Mouse (Mus musculus): Measurements from ENCODE around the gene Shd.
A peak's percentile ranks its signal among the peaks of the same experiment; 100 is the strongest.

Gene Shd

DNA sequence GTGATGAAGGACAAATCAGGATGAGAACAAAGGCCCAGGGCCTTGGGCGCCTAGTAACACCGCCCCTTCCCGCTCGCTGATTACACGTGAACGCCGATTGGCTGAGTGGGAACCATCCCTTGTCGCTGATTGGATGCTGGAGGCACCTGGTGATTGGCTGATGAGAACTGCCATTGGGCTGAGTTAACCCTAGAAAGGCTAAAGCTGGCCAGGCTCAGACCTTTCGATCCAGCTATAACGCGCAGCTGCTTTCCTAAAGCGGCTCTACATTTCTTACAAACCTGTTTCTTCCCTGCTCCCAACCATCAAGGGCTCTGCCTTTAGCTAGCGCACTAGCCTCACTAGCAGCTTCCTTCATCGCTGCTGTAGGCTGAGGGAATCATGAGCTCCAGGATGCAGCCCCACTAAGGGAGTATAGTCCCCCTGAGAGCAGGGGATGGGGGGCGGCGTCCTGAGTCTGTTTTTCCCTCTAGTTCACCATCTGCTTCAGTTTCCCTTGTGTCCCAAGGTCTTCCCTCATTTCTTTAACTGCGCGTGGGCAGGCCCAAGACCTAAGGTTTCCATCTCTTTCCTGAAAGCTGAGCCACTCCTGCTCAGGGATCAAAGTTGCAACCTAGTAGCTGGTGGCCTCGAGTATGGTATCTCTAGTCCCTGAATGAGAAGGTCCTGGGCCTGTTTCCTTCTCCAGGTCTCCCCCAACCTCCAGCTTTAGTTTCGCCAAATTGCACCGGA lies 38.3 kb downstream of the Shd start:
- DNase-seq = peak; percentile 87 to 91

DNA sequence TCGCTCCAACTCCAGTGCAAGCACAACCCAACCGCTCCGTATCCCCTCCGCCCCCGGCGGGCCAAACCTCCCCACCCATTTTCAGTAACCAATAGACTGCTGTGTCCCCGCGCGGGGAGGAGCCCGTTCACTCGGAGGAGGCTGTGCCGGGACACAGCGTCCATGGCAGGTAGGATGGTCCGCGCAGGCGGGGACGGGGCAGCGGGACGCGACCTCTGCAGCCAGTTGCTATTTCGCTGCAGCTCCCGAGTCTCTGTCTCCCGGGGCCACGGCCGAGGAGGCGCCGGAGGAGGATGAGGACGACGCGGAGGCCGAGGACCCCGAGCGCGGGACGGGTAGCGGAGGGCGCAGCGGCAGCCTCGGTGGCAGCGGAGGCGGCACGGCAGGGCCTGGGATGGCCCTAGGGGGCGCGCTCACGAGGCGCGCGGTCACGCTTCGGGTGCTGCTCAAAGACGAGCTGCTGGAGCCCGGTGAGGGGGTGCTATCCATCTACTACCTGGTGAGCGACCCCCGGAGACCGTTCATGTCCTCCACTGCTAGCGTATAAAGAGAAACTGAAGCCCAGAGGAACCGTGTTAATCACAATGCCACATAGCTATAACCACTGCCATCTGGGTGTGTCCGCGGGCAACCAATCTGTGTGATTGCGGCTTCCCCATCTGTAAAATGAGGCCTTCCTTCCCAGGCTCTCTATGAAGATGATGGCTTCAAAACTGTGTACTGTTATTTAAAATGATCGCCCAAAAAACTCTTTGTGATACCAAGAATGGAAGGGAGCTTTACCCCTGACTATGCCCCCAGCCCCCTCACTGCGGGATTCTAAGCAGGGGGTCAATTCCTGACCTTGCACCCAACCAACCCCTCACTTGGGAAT lies 39.1 kb downstream of the Shd start:
- peak; percentile 92 to 94 for DNase-seq

DNA sequence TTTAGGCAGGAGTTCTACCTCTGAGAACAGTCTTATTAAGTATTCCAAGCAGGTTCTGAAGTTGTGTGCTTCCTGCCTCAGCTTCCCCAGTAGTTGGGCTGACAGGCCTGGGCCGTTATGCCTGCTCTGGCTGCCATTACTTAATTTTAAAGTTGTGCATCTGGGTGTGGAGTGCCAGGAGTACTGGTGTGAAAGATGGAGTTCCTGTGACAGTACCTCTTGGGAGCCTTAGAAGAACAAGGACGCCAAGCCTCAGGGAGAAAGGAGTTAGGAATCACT lies 39.6 kb downstream of the Shd start:
- DNase-seq = no peak

DNA sequence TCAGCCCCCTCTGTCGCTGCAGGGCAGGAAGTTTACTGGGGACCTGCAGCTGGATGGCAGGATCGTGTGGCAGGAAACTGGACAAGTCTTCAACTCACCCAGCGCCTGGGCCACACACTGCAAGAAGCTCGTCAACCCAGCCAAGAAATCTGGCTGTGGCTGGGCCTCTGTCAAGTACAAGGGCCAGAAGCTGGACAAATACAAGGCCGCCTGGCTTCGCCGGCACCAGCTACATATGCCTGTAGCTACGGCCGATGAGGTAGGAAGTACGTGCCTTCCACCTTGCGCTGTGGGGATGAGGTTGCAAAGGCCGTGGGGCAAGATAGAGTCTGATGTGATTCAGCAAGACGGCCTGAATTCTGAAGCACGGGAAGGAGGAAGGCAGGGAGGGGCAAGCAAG lies 40.0 kb downstream of the Shd start:
- DNase-seq = no peak

DNA sequence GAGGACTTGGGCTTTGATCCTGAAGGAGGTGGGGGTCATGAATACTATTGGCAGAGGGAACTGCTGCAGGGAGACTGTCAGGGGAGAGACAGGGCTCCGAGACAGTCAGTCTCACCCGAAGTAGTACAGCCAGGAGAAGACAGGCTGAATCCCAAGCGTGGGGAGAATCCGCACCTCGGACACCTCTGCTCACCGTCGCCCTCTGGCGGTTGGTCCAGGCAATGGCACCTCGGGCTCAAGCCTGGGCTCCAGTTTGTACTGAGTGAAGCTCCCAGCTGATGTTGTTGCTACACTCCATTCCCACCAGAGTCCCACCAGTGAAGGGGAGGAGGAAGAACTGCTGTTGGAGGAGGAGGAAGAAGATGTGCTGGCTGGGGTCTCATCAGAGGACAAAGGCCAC lies 40.4 kb downstream of the Shd start:
- DNase-seq = peak; percentile 76 to 81

DNA sequence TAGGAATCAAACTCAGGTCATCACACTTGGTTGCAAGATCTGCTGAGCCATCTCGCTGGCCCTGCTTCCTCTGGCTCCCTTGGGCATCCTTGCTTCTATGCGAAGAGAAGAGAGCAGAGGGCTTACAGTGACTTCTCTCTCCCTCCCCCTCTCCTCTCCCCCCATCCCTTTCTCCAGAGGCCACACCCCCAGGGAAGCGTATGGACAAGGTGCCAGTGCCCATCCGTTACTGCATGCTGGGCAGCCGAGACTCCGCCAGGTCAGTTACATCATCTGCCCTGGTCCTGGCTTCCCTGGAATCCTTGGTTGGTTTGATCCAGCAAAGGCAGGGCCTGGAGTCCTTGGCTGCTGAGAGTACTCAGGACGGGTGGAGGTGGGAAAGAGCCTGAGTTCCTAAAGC lies 41.2 kb downstream of the Shd start:
- DNase-seq = no peak

DNA sequence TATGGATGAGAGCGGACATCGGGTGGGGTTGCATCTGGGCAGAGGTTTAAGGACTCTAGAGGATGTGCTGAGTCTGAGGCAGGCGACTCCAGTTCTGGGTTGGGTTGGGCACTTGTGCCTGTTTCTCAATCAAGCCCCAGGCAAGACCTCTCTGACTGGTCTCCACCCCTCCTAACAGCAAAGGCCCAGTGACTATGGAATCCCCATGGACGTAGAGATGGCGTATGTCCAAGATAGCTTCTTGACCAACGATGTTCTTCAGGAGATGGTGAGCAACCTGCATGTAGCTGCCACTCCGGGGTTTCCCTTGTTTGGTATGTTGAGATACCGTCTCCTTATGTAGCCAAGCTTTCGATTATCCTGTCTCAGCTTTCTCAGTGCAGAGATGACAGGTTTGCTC lies 45.0 kb downstream of the Shd start:
- no peak for DNase-seq

DNA sequence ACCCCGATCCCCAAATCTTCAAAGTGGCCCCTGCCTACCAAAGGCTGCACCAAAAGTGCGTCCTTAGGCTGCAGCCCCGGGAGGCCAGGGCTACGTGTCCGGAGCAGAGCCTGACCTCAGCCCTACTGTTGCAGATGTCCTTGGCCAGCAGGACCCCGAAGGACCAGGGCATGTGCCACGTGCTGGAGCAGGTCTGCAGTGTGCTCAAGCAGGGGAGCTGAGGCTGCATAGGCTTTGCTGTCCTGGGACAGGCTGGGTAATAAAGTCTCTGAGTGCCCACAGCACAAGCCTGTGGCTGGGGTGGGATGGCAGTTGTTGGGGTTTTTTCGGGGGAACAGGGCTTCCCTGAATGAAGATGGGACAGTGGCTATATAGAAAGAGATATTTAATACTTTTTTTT lies 46.1 kb downstream of the Shd start:
- no peak for DNase-seq

DNA sequence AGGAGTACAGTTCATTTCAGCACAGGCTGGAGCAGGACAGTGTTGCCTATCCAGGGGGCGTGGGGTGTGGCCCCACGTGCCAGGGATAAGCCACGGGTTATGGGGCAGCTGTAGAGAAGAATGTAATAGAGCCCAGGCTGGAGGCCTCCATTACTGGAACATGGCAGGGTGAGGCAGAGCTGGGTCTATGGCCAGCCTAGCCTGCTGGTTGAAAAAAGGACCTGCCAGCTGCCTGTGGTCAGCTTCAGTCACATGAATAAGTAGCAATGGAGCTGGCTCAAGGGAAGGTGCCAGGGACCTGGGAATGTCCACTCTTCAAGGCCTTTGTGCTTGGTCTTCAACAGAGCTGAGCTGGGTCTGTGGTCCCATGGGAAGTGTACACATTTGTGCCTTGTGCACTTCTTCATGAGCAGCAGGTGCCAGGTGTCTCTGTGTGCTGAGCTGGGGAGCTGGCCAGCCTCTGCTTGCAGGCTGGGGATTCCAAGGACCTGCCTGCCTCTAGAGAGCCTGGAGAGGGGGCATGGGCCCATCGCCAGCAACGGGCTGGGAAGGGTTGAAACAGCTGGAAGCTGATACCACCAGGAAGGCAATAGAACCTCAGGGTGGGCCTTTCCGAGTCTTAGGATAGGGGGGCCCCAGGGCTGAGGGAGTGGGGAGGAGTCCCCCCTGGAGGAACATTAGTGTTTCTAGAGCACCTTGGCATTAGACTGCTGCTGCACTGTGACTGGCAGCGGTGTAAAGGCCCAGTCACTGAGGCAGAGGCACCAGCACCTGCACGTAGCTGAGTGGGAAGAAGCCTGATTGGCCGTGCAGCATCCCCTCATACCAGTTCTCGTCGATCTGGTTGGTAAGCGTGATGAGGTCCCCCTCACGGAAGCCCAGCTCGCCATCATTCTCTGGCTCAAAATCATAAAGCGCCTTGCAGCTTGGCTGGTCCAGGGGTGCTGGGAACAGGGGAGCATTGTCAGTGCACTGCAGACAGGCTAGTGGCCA lies 46.8 kb downstream of the Shd start:
- DNase-seq = no peak

DNA sequence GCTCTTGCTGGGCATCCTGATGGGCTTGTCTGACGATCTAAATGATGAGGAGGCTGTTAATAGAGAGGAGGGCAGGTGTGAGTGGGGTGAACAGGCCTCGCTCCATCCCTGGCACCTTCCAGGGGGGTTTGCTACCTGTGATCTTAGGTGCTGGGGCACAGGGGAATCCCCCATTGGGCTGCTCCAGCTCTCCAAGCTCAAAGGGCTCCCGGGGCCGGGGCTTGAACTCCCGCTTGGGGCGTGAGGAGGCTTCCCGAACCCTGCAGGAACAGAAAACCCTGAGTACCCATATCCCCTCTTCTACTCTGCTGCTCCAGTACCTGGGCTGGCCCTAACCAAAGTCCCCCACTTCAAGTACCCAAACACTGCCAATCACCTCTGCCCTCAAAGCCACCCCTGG lies 47.6 kb downstream of the Shd start:
- DNase-seq = no peak

DNA sequence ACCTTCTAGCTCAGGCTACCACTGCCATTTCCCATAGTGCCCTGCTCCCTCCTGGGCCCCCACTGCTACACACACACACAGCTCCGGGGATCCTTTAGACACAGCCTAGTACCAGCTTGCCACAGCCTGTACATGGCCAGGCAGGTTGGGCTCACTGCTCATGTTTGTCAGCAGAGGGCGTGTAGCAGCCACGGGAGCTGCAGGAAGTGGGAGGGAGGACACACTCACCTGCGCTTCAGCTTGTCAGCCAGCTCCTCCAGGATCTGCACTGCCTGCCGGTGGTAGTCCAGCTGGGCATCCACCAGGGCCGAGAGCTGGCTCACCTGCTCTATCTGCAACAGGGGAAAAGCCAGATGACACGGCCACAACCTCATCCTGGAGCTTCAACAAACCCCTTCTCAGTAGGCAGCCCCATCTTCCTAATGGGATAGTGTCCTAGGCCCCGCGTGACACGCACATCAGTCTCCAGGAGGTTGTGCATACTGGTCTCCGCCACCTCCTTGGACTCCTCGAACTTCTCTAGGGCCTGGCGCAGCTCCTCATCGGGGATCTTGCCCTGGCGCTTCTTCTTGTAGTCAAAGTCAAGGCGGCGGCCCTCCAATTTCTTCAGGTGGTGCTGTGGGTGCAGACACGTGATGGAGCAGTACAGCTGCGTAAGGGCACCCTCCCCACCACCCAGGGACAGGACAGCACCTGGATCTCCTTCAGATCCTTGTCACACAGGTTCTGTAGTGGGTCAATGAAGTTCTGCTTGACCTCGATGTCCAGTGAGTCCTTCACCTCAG lies 48.3 kb downstream of the Shd start:
- DNase-seq = peak; percentile 79 to 83

DNA sequence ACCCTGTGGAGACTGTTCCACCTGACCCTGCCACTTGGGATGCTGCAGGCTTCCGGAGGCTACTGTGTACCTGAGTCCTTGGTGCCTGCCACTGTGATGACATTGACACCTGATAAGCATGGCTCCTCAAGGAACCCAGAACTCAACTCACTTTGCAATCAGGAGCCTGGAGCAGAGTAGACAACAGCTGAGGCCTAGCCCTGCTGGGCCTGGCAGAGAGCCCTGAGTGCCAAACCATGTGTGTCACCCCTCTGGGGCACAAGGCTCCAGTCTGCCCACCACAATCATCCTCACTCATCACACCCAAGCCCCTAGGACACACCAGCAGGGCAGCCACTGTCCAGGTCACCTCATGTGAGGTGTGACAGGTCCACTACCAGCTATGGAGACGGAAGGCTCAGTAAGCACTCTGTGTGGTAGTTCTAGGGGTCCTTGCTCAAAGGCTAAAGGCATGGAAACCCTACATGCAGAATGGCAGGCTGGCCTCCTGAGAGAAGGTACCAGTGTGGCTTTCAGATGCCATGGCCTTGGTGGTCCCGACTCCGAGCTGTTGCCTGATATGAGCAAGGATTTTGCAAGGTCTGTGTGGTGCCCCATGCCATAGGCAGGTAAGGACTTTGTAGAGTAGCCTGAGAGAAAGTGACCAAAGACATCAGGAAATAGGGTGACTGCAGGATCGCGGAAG lies 50.3 kb downstream of the Shd start:
- no peak for DNase-seq

DNA sequence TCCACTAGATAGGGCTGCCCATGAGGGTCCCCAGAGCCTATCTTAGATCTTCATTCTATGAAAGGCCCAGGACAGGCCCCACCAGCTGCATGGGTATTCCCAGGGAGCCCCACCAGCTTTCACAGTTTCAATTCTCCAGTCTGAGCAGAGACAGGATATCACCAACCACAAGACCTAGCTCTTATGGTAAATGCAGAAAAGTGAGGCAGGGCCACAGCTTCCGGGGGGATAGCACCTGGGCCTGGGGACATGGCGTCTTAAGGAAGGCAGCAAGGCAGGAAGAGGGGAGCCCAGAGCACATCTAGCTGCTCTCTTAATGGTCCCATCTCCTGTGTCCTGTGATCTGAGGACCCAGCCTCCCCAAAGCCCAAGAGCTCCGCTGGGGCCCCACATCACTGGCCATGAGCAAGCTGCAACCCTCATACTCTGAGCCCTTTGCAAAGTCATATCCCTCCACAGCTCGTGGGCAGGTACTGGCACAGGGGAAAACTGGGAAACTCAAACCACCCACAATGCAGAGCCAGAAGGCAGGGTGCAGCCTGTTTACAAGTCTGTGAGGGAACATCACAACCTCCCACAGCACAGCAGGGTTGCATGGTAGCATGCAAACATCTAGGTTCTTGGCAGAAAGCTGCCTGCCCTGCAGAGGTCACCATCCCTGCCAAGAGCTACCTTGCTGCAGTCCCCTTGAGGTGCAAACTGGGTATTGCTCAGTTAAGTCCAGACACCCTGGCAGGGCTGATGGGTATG lies 51.1 kb downstream of the Shd start:
- peak; percentile 74 to 87 for DNase-seq

DNA sequence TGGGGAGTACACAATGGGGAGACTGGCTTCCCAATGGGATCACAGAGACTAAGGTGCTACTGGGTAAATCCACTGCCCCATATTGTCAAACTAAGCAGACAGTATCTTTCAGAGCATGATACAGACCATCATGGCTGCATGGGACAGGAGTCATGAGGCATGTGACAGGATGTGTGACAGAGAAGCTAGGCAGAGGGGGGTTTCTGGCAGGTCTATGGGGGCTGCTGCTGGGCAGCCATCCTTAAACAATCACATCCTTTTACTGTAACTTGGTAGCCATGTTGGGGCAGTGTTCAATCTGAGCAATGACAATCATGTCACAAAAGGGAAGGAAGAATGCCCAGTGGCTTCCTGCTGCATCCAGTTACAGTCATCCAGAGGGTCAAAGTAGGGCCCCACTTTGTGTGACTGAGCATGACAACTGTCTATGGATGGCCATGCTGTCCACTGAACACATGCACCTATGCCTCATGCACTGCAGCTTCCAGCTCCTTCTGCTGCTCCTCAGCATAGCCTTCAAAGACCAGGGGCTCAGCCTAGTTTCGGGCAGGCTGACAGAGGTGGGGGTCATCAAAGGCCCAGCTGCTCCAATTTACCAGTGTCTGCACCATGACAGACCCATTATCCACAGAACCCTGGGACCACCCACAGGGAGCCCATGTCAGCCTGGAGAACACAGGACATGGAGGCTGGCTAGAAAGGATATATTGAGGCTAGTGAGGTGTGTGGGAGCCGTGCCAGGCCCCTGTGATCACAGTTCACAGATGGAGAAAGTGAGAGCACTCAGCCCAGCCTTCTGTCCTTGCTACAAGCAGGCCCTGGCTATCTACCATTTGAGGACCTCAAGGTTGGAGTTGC lies 52.1 kb downstream of the Shd start:
- no peak for DNase-seq

DNA sequence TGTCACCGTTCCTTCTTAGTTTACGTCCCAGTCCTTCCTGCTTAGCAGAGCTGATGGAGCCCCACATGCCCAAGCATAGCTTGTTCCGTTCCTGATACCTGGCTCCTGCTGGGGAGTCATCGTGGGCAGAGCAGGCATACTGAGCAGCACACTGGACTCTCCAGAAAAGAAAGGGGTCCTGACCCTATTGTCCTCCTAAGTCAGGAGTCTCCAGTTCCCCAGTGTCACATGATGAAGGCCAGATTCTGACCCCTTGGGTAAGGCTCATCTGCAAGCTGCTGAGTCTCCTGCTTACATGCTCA lies 52.7 kb downstream of the Shd start:
- DNase-seq = no peak

DNA sequence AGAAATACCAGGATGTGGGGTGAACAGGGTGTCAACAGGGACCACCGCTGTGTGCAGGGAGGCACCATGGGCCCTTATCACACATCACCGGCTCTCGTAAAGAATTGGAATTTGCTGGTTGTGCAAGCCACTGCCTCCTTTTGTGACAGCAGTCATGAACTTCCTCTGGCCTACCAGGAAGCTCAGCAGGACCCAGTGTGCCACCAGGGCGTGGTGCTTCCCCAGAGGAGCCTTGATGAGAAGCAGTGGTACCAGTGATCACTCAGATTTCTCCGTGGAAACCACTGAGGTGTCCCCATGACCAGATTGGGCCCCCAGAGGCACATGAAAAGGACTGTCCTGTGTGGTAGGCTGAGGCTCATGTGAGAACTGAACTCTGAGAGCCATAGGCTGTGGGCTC lies 53.1 kb downstream of the Shd start:
- DNase-seq = no peak

DNA sequence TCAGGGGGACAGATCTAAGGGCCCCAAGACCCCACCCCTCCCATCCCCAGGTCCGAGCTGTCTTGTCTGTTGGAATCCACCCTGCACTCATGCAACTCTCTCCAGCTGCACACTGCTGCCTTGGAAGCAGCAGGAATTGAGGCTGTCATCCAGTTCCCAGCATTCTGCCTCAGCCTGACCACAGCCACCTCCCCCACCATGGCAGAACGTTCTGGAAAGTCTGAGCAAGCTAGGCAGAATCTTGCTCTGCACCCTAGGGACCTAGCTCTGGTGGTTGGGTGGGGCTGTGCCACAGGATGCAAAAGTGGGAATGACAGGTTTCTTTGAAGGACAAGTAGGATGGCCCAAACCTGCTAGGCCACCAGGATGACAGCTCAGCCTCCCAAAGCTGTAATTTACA lies 54.2 kb downstream of the Shd start:
- no peak for DNase-seq

DNA sequence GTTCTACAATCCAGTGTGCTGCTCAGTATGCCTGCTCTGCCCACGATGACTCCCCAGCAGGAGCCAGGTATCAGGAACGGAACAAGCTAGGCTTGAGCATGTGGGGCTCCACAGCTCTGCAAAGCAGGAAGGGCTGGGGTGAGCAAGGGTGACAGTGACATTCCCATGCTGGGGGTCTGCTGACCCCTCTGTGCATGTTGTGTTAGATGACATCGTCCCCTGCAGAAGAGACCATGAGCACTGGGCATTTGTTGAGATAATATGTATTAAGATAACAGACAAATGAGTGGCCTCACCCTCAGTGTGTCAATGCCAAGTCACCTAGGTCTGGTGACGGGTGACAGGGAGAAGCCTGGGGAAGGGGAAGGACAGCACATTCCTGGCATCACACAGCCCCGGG lies 54.7 kb downstream of the Shd start:
- DNase-seq = no peak
